Mouse (Mus musculus) gastrocnemius, postnatal 36 days (tissue): Measurements from ENCODE around the gene Zfp983. TPM values are rescaled to one million over a fixed set of nuclear protein-coding genes. Genes with fewer than 3 reads are reported as not detected.
"Not testable (repeated sequence)": the region's sequence is repeated elsewhere in the genome, so short reads cannot be mapped to it uniquely, and the experiment has no call there.

Source experiments
- DNase-seq, 2 experiments: peaks; one replicate each; pipeline ENCODE4 v3.0.0; 2022
- intact Hi-C: fragments of 180-260 bp; cut with DNase I; formaldehyde crosslinking; loops from one replicate; pipeline ENCODE4 v1.15.1; 2025
- long read RNA-seq, 2 experiments: library from polyadenylated mRNA; stranded (forward); transcript quantifications; one replicate each; pipeline ENCODE4 v2.0.0; 2021
- total RNA-seq, 2 experiments: library from RNA; stranded (reverse); gene quantifications; 2 replicates each; pipeline ENCODE4 v1.2.3; 2021

Zfp983 gene
- total RNA-seq, result 1 to 10 TPM; 1.1 to 1.5 TPM
- long read RNA-seq, experiment 1, result 0 reads
- long read RNA-seq, experiment 2, partial matches to known transcripts, result 0 of 1 reads
- long read RNA-seq, experiment 2, other reads (novel, unspliced or antisense), result 1 of 1 reads

DNA sequence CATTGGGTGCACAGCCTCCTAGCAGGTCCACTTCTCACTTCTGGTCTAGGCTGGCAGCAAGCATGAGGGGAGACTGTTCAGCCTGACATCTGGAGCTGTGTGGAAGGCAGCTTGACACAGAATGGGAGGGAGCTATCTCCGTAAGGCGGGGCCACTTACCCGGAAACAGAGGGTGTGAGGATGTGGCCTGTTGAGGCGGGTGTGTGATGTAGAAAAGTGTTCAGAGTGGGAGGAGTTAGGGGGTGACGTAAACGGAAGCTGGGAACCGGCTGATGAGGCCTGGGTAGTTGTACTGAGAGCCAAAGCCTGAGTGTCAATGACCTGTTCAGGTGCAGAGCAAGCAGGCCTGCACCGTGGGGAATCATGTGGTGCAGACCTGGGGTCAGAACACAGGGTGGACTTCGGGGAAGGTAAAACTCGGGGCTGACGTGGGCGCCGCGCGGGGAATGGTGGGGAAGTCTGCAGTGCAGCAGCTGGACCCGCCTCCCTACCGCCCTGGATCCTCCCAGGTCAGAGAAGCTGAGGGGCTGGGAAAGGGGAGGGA, at the start of gene Zfp983:
Zfp983 (plus strand) TSS at position 261 of the 544 bp plus-strand sequence.
- DNase-seq, result peak; percentile 53 to 63
- intact Hi-C loops, result not testable (repeated sequence)

DNA sequence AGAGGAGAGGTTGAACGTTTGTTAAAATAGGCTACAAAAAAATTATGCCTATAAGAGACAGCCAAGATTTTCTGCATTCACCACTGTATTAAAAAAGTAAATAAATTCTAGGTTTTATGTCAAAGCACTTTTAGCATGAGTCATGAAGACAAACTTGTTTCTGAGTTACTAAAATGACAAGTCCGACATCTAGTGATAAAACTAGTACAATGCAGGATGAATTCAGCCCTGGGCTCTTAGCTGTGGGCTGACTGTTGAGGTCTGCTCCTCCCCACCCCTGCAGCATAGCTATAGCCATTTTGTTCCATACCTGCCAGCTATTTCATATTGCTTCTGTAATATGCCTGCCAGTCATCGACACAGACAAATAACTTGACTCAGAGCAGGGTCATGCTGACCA, 34.1 kb upstream of the Zfp983 start:
- DNase-seq, result no peak
- intact Hi-C loops, result no loop called here

DNA sequence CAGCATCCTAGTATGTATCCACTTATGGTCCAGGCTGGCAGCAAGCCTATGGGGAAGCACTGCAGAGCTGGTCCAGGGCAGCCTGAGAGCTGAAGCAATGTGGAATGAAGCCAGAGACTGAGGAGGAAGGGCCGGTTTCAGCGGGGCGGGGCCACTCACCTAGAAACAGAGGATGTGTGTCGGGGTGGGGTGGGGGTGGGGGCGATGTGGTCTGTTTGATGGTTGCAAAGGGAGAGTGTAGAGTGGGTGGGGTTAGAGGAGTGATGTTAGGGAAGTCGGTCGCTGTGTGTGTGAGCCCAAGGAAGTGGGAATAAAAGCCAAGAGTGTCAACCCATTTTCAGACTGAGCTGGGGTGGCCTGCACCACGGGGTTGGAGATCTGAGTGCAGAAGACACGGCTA, 33.1 kb upstream of the Zfp983 start:
- intact Hi-C loops, result no loop called here
- no peak for DNase-seq

DNA sequence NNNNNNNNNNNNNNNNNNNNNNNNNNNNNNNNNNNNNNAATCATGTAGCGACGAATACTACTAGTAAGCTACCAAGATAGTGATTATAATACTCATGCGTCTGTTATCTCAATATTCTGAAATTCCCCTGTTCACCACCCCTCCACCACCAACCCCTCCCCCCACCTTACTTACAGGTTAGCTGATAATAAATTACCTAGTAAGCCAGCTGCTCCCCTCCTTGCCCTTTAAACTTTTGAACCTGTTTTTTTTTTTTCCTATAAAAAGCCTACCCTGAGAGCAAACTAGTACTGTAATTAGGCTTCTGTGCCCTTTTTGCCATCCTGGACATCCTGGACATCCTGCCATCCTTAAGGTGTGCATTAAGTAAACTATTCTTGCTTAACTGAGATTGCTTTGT, 26.8 kb upstream of the Zfp983 start:
- no peak for DNase-seq
- intact Hi-C loops, result no loop called here

DNA sequence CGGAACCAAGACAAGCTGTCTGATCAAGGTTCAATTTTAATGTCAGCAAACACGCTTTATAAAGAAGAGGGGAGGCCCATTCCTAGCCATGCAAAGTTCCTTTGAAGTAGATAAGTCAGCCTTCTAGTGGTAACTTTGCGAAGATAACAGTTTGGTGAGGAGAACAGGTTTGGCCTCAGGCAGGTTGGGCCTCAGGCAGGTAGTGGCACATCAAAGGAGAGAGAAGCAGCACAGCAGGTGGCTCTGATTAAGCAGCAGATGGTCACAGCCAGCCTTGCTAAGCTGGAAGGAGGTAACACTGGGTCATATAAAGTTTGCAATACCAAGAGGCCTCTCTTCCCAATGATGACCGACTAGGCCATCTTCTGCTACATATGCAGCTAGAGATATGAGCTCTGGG, 14.7 kb upstream of the Zfp983 start:
- intact Hi-C loops, DNase-seq: not testable (repeated sequence)

DNA sequence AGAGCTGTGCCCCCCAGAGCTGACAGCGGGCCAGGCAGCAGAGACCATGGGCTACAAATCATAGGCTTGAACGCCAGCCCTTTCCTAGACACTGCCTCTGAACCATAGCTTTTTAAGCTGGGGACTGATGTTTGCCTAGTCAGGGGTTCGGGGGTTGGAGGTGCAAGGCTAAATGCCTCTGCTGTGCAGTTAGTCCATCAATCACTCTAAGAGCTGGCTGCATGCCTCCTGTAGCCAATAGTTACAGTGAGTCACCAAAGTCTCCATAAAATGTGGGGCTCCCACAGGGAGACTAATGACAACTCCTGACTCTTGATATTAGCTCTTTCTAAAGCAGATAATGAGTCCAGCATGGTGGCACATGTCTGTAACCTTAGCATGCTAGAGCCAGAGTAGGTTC, 1.6 kb upstream of the Zfp983 start:
- no peak for DNase-seq
- intact Hi-C loops, result loop anchor here (2.0 kb wide), 1 partner anchor 30 kb away; no protein-coding TSS in a partner anchor

DNA sequence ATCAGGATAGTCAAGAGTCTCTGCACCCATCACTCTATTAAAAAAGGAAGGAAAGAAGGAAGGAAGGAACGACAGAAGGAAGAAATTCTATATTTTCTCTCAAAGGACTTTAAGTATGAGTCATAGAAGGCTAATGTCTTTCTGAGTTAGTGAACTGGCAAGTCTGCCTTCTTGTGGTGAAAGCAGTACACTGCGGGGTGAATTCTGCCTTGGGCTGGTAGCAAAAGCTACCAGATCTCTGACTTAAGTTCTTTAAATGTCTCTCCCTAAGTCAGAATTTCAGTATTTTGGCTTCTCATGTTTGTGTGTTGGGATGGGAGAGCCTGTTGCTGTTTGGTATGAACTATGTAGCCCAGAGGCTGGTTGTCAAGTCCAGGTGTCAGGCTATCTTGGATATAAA, 488 bp upstream of the Zfp983 start:
- intact Hi-C loops, result loop anchor here (2.0 kb wide), 1 partner anchor 29 kb away; no protein-coding TSS in a partner anchor
- no peak for DNase-seq

DNA sequence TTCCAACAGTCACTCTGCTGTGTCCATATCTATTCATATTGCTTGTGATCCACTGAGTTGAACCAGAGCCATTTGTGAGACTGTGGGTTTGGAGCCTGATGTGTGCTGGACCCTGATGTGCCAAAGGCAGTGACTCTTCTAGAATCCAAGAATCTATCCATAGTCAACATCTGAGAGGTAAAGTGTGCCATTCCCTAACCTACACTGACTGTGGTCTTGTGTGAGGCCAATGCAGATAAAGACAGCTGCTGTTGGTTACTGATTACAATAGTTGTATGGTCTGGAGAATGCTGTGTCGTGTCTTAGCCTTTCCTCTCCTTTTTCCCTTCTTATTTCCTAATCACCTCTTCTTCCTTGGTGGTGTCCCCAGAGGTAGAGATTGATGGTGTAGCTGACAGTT, 28.4 kb downstream of the Zfp983 start:
- DNase-seq, result not testable (repeated sequence)
- intact Hi-C loops, result loop anchor here (2.0 kb wide), 1 partner anchor 30 kb away; no protein-coding TSS in a partner anchor

DNA sequence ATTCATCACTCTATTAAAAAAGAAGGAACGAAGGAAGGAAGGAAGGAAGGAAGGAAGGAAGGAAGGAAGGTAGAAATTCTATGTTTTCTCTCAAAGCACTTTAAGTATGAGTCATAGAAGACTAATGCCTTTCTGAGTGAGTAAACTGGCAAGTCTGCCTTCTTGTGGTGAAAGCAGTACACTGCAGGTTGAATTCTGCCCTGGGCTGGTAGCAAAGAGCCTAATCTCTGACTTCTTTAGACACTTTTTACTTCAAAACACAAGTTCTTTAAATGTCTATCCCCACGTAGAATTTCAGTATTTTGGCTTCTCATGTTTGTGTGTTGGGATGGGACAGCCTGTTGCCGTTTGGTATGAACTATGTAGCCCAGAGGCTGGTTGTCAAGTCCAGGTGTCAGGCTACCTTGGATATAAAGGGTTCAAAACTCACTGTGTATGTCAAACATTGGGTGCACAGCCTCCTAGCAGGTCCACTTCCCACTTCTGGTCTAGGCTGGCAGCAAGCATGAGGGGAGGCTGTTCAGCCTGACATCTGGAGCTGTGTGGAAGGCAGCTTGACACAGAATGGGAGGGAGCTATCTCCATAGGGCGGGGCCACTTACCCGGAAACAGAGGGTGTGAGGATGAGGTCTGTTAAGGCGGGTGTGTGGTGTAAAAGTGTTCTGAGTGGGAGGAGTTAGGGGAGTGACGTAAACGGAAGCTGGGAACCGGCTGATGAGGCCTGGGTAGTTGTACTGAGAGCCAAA, 29.0 kb downstream of the Zfp983 start:
- intact Hi-C loops, result loop anchor here (2.0 kb wide), 1 partner anchor 31 kb away; no protein-coding TSS in a partner anchor
- DNase-seq, result peak; percentile 64 to 76

DNA sequence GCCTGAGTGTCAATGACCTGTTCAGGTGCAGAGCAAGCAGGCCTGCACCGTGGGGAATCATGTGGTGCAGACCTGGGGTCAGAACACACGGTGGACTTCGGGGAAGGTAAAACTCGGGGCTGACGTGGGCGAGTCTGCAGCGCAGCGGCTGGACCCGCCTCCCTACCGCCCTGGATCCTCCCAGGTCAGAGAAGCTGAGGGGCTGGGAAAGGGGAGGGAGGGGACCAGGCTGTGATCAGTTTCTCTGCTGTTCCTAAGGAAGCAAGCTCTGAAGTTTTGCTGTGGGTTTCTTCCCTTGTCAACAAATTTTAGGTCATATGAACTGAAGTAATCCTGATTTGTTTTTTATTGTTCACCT, 29.6 kb downstream of the Zfp983 start:
- DNase-seq, intact Hi-C loops: not testable (repeated sequence)

DNA sequence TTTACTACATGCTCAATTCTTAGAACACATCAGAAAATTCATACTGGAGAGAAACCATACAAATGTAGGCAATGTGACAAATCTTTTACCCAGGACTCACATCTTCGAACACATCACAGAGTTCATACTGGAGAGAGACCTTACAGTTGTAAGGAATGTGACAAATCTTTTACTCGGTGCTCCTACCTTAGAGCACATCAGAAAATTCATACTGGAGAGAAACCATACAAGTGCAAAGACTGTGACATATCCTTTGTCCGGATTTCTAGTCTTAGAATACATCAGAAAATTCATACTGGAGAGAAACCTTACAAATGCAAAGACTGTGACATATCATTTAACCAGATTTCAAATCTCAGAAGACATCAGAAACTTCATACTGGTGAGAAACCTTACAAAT, 41.1 kb downstream of the Zfp983 start, which contains the start of gene Gm10226:
Gm10226 (plus strand) TSS at position 301 of the 400 bp plus-strand sequence.
- intact Hi-C loops, result no loop called here

DNA sequence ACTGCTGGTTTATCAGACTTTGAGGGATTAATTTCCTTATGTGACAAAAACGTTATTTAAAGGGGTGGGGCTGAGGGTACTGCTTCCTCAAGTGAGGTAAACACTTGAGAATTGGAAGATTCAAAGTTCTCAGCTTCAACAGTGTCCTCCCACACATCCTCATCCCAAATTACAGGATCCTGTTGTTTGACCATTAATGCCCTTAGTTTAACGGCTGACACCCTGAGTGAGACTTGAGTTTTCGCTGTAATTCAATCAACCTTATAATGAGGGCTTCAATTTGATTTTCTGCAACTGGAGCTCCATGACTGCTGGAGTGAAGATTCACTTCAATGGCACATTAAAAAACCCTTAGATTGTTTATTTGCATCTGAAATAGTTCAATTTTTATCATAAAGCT, 42.9 kb downstream of the Zfp983 start:
- no peak for DNase-seq

More for the DNA sequence above, 41.1 kb downstream of the Zfp983 start, which contains the start of gene Gm10226:
- DNase-seq, result no peak

DNA sequence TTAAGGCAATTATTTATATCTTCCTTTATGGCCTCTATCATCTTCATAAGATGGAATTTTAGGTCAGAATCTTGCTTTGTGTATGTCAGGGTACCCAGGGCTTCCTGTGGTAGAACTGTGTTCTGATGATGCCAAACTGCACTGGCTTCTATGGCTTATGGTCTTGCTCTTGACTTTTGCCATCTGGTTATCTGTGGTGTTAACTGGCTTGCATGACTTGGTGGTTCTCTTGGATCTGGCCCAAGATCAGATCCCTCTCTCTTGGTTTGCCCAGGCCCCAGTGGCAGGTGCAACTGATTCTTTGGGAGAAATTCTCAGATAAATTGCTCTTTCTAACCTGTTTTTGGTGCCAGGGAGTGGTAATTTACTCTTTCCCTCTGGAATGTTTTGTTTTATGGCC, 45.6 kb downstream of the Zfp983 start:
- DNase-seq, result no peak
- intact Hi-C loops, result no loop called here

More for the DNA sequence above, 42.9 kb downstream of the Zfp983 start:
- intact Hi-C loops, result loop anchor here (2.0 kb wide), 1 partner anchor 31 kb away; no protein-coding TSS in a partner anchor

DNA sequence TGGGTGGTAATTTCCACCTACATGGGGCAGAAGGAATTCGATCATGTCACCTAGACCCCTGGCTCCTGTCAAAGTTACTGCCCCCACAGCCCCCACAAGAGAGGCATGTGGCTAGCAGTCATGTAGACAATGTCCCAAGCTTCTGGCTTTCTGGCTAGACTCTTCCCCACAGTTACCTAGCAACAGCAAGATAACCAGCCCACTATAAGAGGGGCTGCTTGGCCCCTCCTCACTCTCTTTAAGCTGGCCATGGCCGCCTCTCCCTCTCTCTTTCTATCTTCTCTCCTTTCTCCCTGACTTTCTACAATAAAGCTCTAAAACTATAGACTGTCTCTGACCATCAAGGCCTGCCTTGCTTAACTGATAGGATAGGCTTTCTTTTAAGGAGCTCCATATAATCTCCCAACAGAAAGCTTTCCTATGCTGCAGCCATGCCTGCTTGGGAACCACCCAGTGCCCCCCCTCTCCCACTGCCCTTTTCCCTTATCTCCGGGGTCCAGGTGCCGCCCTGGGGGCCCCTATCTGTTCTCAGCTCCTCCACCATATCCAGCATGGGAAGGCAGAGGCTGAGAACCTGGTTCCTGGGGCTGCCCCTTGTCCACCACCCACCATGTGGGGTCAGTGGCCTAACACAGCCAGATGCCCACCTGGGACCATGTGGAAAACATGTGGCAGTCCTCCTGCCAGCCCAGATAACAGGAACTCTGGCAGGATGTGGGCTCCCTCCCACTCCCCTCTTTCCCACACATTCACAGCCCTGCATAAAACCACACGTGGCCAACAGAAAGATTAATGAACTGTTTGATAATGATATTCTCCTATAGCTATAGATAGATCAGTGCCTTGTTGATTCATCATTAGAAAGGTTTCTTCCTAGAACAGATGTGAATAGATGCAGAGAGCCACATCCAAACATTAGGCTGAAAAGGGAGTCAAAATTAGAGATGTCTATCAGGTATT, 52.1 kb downstream of the Zfp983 start:
- intact Hi-C loops, result no loop called here
- DNase-seq, result no peak

DNA sequence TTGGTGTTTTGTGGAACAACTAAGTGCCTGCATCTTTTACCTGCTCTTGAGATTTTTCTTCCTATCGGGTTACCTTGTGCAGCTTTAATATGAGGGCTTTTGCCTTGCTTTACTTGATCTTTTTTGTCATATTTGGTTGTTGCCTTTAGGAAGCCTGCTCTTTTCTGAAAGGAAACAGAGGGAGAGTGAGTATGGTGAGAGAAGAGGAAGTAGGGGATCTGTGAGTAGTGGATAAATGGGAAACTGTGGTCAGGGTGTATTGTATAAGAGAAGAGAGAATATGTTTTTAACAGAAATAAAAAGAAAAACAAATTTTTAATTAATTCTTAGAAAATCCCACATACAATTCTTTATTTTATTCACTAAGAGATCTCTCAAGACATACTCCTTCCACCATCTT, 53.0 kb downstream of the Zfp983 start:
- no peak for DNase-seq
- intact Hi-C loops, result no loop called here

DNA sequence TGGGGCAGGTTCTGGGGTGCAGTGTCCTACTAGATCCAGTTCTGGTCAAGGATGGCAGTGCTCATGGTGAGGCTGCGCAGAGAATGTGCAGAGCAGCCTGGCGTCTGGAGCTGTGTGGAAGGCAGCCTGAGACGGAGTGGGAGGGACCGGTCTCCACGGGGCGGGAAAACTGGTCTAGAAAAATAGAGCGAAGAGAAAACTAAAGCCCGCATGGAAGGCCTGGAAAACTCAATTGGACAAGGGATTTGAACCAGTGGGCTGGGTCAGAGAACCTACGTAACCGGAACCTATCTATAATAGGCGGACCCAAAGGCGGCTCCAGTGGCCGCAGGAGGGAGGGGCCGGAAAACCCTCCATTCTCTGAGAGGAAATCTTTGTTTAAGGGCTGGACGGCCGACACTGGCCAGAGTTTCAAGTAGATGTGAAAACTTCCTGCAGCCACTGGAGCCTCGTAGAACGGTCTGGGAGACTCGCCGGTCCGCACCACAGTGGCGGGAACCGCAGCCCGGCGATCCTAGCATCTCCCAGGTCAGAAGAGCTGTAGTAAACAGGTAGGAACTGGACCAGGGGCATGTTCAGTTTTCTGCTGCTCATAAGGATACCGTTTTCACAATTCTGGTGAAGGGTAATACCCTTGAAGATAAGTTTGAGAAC, 57.0 kb downstream of the Zfp983 start, which contains the start of gene Zfp760:
Zfp760 (plus strand) TSS at position 399 of the 654 bp plus-strand sequence.
- intact Hi-C loops, result no loop called here
- peak; percentile 66 to 73 for DNase-seq

DNA sequence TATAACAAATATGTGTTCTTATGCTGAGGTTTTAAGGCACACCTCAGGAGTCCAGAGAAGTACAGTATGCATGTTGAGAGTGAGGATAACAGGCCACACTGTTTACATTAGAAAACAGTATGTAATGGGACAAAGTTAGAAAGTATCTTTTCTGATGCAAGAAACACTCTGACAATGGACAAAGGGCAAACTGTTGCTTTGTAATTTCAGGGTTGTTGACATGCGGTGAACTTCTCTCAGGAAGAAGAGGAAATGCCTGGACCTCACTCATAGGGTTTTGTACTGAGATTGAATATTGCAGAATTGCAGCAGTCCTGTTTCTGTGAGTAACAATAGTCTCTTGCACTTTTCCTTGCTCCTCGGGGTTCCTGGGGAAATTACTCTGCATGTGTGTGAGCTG, 58.0 kb downstream of the Zfp983 start:
- no peak for DNase-seq
- intact Hi-C loops, result no loop called here
